Mouse (Mus musculus) lung, postnatal 4 days (tissue): ENCODE data around the gene Fbxo46.

Experiments used
- DNase-seq, 2 experiments: peaks; one replicate each; pipeline ENCODE4 v3.0.0; 2021

Gene Fbxo46

GRCm38 (mm10) chr7:19171831-19172230, 52.2 kb downstream of the Fbxo46 start:
- DNase-seq: no peak

GRCm38 (mm10) chr7:19172874-19173273, 53.2 kb downstream of the Fbxo46 start:
- peak; percentile 83 to 89 for DNase-seq

- DNase-seq: peak; percentile 47 to 51
Measured at GRCm38 (mm10) chr7:19175708-19176515, 56.3 kb downstream of the Fbxo46 start, which contains the start of gene Eml2. Gene Eml2, plus strand, starts transcription at chr7:19176421.

GRCm38 (mm10) chr7:19176516-19176947, 56.9 kb downstream of the Fbxo46 start:
- no peak for DNase-seq

- no peak for DNase-seq
Measured at GRCm38 (mm10) chr7:19177216-19177615, 57.6 kb downstream of the Fbxo46 start.

- DNase-seq: no peak
Measured at GRCm38 (mm10) chr7:19178035-19178434, 58.4 kb downstream of the Fbxo46 start.

- peak; percentile 58 to 81 for DNase-seq
Measured at GRCm38 (mm10) chr7:19178443-19179092, 58.9 kb downstream of the Fbxo46 start.

- peak; percentile 80 for DNase-seq
Measured at GRCm38 (mm10) chr7:19179173-19179572, 59.5 kb downstream of the Fbxo46 start.

- DNase-seq: no peak
Measured at GRCm38 (mm10) chr7:19179936-19180335, 60.3 kb downstream of the Fbxo46 start.

- peak; percentile 68 to 76 for DNase-seq
Measured at GRCm38 (mm10) chr7:19180862-19181429, 61.3 kb downstream of the Fbxo46 start.

- no peak for DNase-seq
Measured at GRCm38 (mm10) chr7:19184250-19184649, 64.6 kb downstream of the Fbxo46 start.

GRCm38 (mm10) chr7:19184758-19185157, 65.1 kb downstream of the Fbxo46 start:
- no peak for DNase-seq
